Mouse (Mus musculus) olfactory bulb, adult 2 months (tissue): Measurements from ENCODE around the gene Slc8a3.

Experiments
- CTCF ChIP-seq: fragments of 200-500 bp; IDR thresholded peaks from 2 replicates; pipeline ENCODE4 v1.5.1; 2012; ENCODE audit warnings: low read depth, mild to moderate bottlenecking, low read length, moderate library complexity; ENCODE audit not compliant: insufficient read depth
- POLR2A ChIP-seq: fragments of 200-500 bp; IDR thresholded peaks from 2 replicates; pipeline ENCODE4 v1.6.1; 2012; ENCODE audit warnings: mild to moderate bottlenecking, low read depth, low read length, moderate library complexity; ENCODE audit not compliant: insufficient read depth

GRCm38 (mm10) chr12:81262821-81263220, 70.2 kb downstream of the Slc8a3 start:
- TF ChIP-seq POLR2A: no peak
- no peak for TF ChIP-seq CTCF
